Mouse (Mus musculus) right cerebral cortex, adult 18-20 months (tissue): ENCODE data around the gene Olfr1084.
"Not testable (repeated sequence)": the region's sequence is repeated elsewhere in the genome, so short reads cannot be mapped to it uniquely, and the experiment has no call there.

Experiments
- DNase-seq: peaks from one replicate; pipeline ENCODE4 v3.0.0; 2022; ENCODE audit warnings: mixed read lengths

Olfr1084 gene

DNA sequence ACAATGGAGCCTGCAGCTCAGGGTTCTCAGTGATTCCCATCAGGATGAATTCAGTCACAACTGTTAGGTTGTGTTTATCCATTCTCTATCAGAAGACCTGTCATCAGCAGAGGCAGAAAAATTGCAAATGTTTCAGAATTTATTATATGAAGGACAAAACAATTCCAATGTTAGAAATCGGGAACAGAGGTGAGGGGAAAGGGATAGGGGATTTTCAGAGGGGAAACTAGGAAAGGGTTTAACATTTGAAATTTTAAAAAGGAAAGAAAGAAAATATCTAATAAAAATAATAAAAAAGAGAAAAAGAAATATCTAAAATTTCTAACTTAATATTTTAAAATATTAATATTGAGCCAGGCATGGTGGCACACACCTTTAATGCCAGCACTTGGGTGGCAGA is at the start of gene Olfr1084:
Gene Olfr1084, minus strand, starts transcription at position 101 of the 400 bp plus-strand sequence.
- not testable (repeated sequence) for DNase-seq

DNA sequence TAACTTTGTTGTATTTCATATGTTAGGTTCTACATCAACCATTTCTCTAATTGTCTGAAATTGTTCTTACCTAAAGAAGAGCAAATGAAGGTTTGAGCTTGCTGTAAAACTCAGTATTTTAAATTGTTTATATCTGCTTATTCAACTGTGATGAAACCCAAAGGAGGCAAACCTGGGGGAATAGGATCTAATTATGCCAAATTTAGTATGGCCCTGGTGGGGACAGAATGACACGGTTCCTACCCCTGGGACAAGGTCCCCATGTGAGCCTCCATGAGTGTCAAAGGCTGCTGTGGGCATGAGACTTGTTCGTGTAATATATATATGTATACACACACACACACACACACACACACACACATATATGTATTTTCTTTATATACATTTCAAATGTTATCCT is 40.5 kb upstream of the Olfr1084 start, which contains the start of gene Olfr1086:
Gene Olfr1086, minus strand, starts transcription at position 101 of the 400 bp plus-strand sequence.
- DNase-seq = no peak

GRCm38 (mm10) chr2:86661919-86662318 is 22.4 kb upstream of the Olfr1084 start, which contains the start of gene Olfr1085:
Gene Olfr1085 (minus strand): TSS chr2:86662019.
- DNase-seq = no peak

- DNase-seq = not testable (repeated sequence)
These were observed 40.7 kb downstream of the Olfr1084 start, which contains the start of gene Olfr1082 for GRCm38 (mm10) chr2:86598866-86599265. Gene Olfr1082 (minus strand): TSS chr2:86598966.
